Mouse (Mus musculus): ENCODE results near the gene Tspan32. TPM values are rescaled to one million over a fixed set of nuclear protein-coding genes. Genes with fewer than 3 reads are reported as not detected.

Tspan32 gene
- total and polyA plus RNA-seq, 2 experiments from 2014 or later, result 0.16 to 0.40 TPM

DNA sequence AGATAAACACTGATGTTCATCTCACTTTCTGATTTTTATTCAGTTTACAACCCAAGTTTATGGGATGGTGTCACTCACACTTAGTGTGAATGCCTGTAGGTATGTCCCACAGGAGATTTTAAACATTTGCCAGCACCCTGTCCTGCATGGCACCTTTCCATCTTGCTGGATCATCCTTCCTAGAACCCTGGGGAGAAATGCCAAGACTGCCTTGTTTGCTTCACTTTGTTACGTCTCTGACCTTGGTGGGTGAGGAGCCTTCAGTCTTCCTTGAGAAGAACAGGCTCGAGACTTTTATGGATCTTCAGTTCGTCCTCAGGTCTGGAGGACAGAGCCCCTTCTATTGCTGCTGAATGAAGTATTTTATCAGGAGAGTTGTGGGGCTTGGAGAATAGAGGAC lies 44.5 kb downstream of the Tspan32 start:
- 61% methylated on average over 3 of the region's 3 CpGs for WGBS
- H3K9me3 ChIP-seq (ENCODE audit: low read length), result no peaks in the 10 kb centered on the region
- no peaks in the 10 kb centered on the region for H3K36me3 ChIP-seq (ENCODE audit: insufficient read depth, low read length)
- no peak overlapping the region for H3K27ac ChIP-seq
- H3K9ac ChIP-seq (replicated peaks; ENCODE audit: low read length), result no peak overlapping the region
- no peak for TF ChIP-seq CTCF (IDR thresholded peaks at IDR 0.05; ENCODE audit: low read depth)
- H3K4me2 ChIP-seq (ENCODE audit: low read depth, low read length), result no peak overlapping the region
- ATAC-seq (no peak), DNase-seq (ENCODE audit: low spot score) (no peak)
- H3K4me3 ChIP-seq (ENCODE audit: low read length), result no peak overlapping the region
- no peaks in the 10 kb centered on the region for H3K27me3 ChIP-seq (ENCODE audit: insufficient read depth, low read length)
- H3K4me1 ChIP-seq (ENCODE audit: insufficient read depth, low read length), result peaks cover 16% of the 10 kb centered on the region

DNA sequence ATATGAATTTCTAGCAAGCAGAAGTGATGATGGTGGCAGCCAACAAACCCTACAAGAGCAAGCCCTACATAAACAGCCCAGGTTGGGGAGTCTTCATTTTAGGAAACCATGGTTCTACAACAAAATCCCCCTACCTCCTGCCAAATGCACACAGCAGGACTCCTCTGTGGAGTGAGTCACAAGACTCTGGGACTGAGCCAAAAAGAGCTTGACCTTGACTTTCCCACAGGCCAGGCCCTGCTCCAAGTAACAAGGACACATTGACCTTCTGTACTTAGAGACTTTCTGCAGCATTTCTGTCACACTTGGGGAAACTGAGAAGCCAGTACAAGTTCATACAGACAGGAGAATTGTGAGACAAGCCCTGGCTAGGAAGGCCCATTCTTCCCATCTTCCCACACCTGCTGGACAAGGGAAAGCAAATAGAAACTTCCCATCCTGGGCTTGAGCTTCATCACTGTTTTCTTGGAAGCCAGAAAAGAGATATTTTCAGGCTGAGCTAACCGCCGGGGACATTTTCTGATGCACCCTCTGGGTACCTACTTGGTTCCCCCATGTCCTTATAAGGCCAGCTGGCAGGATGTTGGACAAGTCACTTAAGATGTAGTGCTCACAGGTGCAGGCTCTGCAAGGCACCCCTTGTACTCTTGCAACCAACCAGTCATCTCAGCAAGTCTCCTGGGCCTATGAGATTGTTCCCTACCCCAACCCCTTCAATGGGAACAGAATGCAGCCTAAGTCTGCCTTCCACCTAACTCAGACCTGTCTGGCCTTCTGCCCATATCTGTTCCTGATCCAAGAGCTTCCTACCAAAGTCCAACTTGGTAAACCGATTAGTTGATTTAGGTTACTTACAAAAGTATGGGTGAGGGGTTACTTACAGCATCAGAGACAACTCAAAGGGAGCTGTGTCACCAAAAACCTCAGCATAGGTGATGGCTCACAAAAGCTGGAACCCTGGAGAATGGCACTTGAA lies 45.3 kb downstream of the Tspan32 start:
- ATAC-seq, result no peak
- Histone ChIP-seq H3K27me3 (ENCODE audit: insufficient read depth, low read length) (no peaks in the 10 kb centered on the region), H3K27ac (peak overlapping the region; percentile 15; the same call in 1 of the 2 replicates), H3K36me3 (ENCODE audit: insufficient read depth, low read length) (no peaks in the 10 kb centered on the region), H3K4me1 (ENCODE audit: insufficient read depth, low read length) (peaks cover 24% of the 10 kb centered on the region), H3K9me3 (ENCODE audit: low read length) (no peaks in the 10 kb centered on the region), H3K4me3 (ENCODE audit: low read length) (no peak overlapping the region), H3K9ac (replicated peaks; ENCODE audit: low read length) (no peak overlapping the region), H3K4me2 (ENCODE audit: low read depth, low read length) (no peak overlapping the region)
- peak; percentile 41 for DNase-seq (ENCODE audit: low spot score)
- WGBS, result 82% methylated on average over 3 of the region's 3 CpGs
- TF ChIP-seq CTCF (IDR thresholded peaks at IDR 0.05; ENCODE audit: low read depth), result no peak

DNA sequence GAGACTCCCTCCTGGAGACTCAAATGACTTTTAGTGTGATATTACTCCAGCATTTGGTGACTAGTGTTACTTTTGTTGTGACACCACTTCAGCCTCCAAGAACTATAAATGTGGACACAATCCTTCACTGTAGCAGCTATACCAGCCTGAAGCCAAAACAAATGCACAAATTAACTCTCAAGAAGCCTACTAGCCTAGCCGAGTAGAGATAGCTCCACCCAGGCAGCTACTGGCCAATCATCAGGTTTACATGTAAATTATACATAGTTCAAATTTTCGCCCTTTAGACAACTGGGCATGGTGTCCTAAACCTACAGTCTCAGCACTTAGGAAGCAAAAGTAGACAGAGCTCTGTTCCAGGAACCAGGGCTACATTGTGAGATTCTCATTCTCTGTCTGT lies 46.5 kb downstream of the Tspan32 start:
- H3K4me1 ChIP-seq (ENCODE audit: insufficient read depth, low read length), result peaks cover 30% of the 10 kb centered on the region
- H3K9ac ChIP-seq (replicated peaks; ENCODE audit: low read length), result no peak overlapping the region
- H3K27ac ChIP-seq, result no peak overlapping the region
- no peaks in the 10 kb centered on the region for H3K27me3 ChIP-seq (ENCODE audit: insufficient read depth, low read length)
- TF ChIP-seq CTCF (IDR thresholded peaks at IDR 0.05; ENCODE audit: low read depth), result no peak
- no peak overlapping the region for H3K4me2 ChIP-seq (ENCODE audit: low read depth, low read length)
- DNase-seq (ENCODE audit: low spot score) (no peak), ATAC-seq (no peak)
- H3K36me3 ChIP-seq (ENCODE audit: insufficient read depth, low read length), result no peaks in the 10 kb centered on the region
- WGBS, result 70% methylated on average over 2 of the region's 2 CpGs
- H3K9me3 ChIP-seq (ENCODE audit: low read length), result no peaks in the 10 kb centered on the region
- no peak overlapping the region for H3K4me3 ChIP-seq (ENCODE audit: low read length)

DNA sequence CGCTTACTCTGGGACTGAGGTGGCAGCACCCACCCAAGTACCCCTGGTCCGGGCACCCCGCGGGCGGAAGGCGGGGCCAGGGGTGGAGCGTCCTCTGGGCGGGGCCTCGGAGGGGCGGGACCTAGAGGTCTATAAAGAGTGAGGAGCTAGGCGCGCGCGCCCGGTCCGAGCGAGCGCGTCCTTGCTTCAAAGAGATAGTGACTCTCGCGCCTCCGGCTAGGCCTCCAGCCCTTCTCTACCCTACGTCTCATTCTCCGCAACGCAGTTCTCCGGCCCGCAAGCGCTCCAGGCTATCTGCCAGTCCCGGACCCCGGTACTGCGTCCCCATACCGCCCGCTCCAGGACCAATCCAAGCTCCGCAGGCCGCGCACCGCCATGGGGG lies 47.8 kb downstream of the Tspan32 start, which contains the start of gene Cd81:
Cd81 (plus strand) TSS at position 114 of the 382 bp plus-strand sequence.
- Histone ChIP-seq H3K4me1 (ENCODE audit: insufficient read depth, low read length) (peaks cover 43% of the 10 kb centered on the region), H3K4me3 (ENCODE audit: low read length) (peak within 1 kb of the TSS; percentile 97), H3K9me3 (ENCODE audit: low read length) (no peaks in the 10 kb centered on the region), H3K36me3 (ENCODE audit: insufficient read depth, low read length) (no peaks in the 10 kb centered on the region), H3K4me2 (ENCODE audit: low read depth, low read length) (peak within 1 kb of the TSS; percentile 87), H3K27ac (peak within 1 kb of the TSS; percentile 95), H3K9ac (replicated peaks; ENCODE audit: low read length) (peak within 1 kb of the TSS; percentile 96), H3K27me3 (ENCODE audit: insufficient read depth, low read length) (no peaks in the 10 kb centered on the region)
- WGBS, result under 1% methylated on average over 37 of the region's 37 CpGs
- ATAC-seq (peak; percentile 78), DNase-seq (ENCODE audit: low spot score) (peak; percentile 85)
- no peak for TF ChIP-seq CTCF (IDR thresholded peaks at IDR 0.05; ENCODE audit: low read depth)

DNA sequence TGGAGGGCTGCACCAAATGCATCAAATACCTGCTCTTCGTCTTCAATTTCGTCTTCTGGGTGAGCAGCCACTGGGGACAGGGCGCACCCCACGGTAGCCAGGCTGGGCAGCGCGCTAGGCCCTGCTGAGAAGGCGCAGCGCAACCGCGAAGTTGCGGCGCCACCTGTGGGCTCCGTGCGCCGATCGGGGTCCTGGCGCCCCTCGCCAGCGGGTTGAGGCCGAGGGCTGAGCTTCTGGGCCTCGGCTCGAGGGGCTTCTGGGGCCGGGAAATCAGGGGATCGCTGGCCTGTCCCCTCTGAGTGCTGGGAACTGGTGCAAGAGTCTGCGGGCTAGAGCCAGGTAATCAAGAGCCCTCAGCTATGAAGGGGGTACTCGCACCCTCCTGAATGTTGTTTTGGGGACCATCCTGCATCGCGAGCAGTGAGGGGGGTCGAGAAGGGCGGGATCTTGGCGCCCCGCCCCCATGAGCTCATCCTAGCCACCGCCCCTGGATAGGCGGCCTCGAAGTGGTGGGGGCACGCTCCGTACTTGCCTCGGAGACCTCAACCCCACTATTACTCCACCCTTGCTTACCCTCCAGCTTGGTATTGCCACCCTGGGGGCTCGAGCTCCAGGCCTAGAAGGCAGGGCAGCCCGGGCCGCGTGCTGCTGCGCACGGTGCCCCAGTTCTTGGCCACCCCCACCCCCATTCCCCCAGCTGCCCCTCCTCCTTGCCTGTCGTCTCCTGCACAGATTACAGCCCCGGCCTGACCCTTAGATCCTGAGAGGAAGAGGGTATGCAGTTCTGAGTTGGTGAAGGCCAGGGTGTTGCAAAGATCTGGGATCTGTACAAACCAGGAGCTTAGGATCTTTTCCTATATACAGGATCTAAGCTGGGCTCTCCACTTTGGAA lies 48.4 kb downstream of the Tspan32 start:
- peak overlapping the region; percentile 97 for H3K4me3 ChIP-seq (ENCODE audit: low read length)
- TF ChIP-seq CTCF (IDR thresholded peaks at IDR 0.05; ENCODE audit: low read depth), result no peak; the same call in 1 of the 2 replicates
- no peaks in the 10 kb centered on the region for H3K9me3 ChIP-seq (ENCODE audit: low read length)
- DNase-seq (ENCODE audit: low spot score), result peak; percentile 88
- no peaks in the 10 kb centered on the region for H3K27me3 ChIP-seq (ENCODE audit: insufficient read depth, low read length)
- H3K4me1 ChIP-seq (ENCODE audit: insufficient read depth, low read length), result peaks cover 43% of the 10 kb centered on the region
- ATAC-seq, result peak; percentile 81
- WGBS, result under 1% methylated on average over 46 of the region's 46 CpGs
- peak overlapping the region; percentile 96 for H3K9ac ChIP-seq (replicated peaks; ENCODE audit: low read length)
- no peaks in the 10 kb centered on the region for H3K36me3 ChIP-seq (ENCODE audit: insufficient read depth, low read length)
- peak overlapping the region; percentile 87 for H3K4me2 ChIP-seq (ENCODE audit: low read depth, low read length)
- H3K27ac ChIP-seq, result peak overlapping the region; percentile 95

DNA sequence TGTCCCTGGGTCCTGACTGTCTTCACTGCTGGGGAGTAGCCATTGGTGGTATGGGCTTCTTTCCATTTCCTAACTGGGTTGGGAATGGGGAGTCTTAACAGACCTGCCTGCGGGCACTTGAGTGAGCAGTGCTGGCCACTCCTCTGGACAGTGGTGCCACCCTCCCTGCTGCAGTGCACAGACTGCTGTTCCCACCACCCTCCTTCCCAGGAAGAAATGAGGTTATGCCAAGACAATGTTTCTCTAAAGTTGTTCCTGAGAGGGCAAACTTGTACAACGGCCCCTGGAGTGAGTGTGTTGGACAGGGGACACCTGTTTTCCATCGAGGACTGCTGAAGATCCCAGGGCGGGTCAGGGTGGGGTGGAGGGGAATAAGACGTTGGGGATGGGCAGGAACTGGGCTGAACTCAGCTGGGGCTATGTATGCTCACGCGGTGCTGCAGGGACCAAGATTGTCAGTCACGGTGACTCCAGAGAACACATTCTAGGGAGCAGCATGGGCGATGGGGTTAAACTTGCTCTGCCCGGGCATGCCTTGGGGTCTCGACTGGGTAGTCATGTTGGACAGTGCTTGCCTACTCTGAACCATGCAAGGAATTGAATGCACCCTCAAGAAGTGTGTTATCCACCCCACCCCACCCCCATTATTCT lies 49.2 kb downstream of the Tspan32 start:
- Histone ChIP-seq H3K4me1 (ENCODE audit: insufficient read depth, low read length) (peaks cover 44% of the 10 kb centered on the region), H3K9ac (replicated peaks; ENCODE audit: low read length) (peak overlapping the region; percentile 96), H3K4me3 (ENCODE audit: low read length) (peak overlapping the region; percentile 97), H3K27ac (peak overlapping the region; percentile 95), H3K27me3 (ENCODE audit: insufficient read depth, low read length) (no peaks in the 10 kb centered on the region), H3K36me3 (ENCODE audit: insufficient read depth, low read length) (no peaks in the 10 kb centered on the region), H3K9me3 (ENCODE audit: low read length) (no peaks in the 10 kb centered on the region), H3K4me2 (ENCODE audit: low read depth, low read length) (peak overlapping the region; percentile 87)
- WGBS, result 41% methylated on average over 11 of the region's 11 CpGs
- peak; percentile 27 for DNase-seq (ENCODE audit: low spot score)
- no peak for TF ChIP-seq CTCF (IDR thresholded peaks at IDR 0.05; ENCODE audit: low read depth)
- peak; percentile 18; the same call in 1 of the 2 replicates for ATAC-seq
